Mouse (Mus musculus) embryonic stem cell, embryonic (primary cell): Measurements from ENCODE around the gene Sdc4.

Source experiments
- CTCF ChIA-PET, 4 experiments: fragments of 300-600 bp in 2 of 4; fragments of 350-600 bp in 2 of 4; sonication (Branson Sonifier 250); formaldehyde crosslinking; loops; one replicate each; lab custom pipeline; 2022; ENCODE audit warnings: inconsistent platforms in 2 of 4; lab: Charles Lee
- POLR2A ChIA-PET, 4 experiments: fragments of 300-600 bp in 2 of 4; fragments of 350-600 bp in 2 of 4; sonication (Branson Sonifier 250); formaldehyde crosslinking; loops; one replicate each; lab custom pipeline; 2022; ENCODE audit warnings: antibody characterized with exemption in 4 of 4, inconsistent platforms in 1 of 4; lab: Charles Lee

The Sdc4 gene

DNA sequence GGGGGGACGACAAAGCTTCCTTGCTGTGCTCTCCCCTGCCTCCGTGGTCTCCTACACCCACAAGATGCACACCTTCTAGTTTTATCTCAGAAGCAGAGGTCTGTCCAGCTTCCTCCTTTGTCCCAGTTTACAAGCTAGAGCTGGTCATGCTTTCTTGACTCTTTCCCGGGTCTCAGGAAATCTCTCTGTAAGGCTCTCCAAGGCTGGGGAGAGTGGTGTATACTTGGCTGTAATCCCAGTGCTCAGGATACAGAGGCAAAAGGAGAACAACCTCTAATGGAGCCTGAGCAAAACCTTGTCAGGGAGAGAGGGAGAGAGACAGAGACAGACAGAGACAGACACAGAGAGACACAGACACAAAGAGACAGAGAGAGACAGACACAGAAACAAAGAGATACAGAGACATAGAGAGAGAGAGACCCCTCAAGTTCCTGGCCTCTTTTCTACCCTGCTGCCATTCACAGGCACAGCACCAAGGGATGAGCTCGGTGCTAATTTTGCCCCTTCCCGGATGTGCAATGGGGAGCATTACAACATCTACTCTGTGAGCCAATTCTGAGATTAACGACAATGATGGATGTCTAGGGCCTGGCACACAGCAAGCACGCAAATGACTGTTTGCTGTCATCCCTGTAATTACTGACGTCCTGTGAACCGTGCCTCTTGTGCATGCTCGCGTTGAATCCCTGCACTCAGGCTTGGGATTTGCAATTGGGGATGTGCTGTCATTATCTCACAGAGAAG, 59.9 kb downstream of the Sdc4 start:
- CTCF ChIA-PET: interaction anchor here (0.6 to 2.1 kb wide), 6 partner anchors 9 to 849 kb away, joined by 3 to 6 read pairs (median 3); no protein-coding TSS in a partner anchor
- POLR2A ChIA-PET: interaction anchor here in 1 of 4 experiments (1.2 kb wide), 1 partner anchor 10 kb away, joined by 3 read pairs; no protein-coding TSS in a partner anchor

GRCm38 (mm10) chr2:164382971-164383370, 60.7 kb downstream of the Sdc4 start:
- ChIA-PET CTCF (interaction anchor here in 3 of 4 experiments (0.5 to 2.1 kb wide), 6 partner anchors 10 to 296 kb away, joined by 3 to 8 read pairs (median 3); partner anchors contain the start of gene Matn4 (in 1 of the 3)), POLR2A (interaction anchor here in 1 of 4 experiments (1.2 kb wide), 1 partner anchor 21 kb away, joined by 3 read pairs; no protein-coding TSS in a partner anchor)

DNA sequence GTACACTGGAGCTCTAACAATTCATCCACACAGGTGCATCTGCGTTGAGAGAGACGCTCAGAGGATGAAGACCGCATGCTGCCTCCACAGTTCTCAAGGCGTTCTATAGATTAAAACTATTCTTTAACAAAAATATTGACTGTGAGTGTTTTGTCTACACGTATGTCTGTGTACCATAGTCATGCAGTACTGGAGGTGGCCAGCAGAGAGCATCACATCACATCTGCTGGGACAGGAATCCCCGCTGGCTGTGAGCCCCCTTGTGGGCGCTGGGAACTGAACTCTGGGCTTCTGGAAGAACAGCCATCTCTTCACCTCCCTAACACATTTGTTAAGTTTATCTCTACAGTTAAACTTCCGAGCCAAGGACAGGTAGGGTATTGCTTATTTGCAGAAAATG, 62.0 kb downstream of the Sdc4 start:
- ChIA-PET CTCF (interaction anchor here in 3 of 4 experiments (0.6 to 2.0 kb wide), 7 partner anchors 8 to 1212 kb away, joined by 3 to 17 read pairs (median 4); partner anchors contain the start of genes Slpi (in 2 of the 3) and Matn4 (in 1 of the 3)), POLR2A (interaction anchor here in 1 of 4 experiments (1.2 kb wide), 1 partner anchor 23 kb away, joined by 3 read pairs; no protein-coding TSS in a partner anchor)

DNA sequence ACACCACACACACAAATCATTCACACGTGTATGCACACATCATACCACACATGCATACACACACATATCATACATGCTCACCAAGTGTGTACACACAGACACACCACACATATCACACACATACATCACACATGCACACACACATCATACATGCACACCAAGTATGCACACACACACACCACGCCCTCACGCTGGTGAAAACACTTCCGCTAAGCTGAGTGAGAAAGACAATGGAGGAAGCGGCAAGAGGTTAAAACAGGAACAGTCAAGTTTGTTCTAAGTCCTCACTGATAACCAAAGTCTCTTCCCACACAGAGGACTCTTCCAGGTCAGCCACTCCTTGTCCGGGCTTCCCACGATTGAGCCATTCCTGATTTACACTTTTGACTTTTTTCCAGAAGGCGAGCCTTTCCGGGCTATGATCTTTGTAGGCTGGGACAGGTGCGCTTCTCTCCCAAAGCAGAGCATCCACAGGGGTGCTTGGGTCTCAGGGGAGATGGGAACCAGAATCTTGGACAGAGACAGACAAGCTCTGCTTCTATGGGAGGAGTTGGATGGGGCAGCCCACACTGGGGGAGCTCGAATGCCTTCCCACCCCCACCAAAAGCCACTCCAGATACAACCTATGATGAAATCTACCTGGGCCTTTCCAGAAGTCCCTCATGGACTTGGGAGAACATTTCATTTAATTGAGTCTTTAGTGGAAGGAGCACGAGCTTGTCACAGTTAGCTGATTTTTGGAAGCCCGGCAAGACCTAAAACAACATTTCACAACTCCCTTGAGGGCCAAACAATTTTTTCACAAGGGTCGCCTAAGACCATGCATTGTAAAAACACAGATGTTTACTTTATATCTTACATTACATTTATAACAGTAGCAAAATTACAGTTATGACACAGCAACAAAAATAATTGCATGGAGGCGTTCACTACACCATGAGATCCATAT, 65.9 kb downstream of the Sdc4 start:
- POLR2A ChIA-PET: interaction anchor here in 1 of 4 experiments (0.9 kb wide), 1 partner anchor 12 kb away, joined by 3 read pairs; the partner anchor contains the start of gene Slpi
- CTCF ChIA-PET: interaction anchor here (0.6 to 1.0 kb wide), 4 partner anchors 12 to 75 kb away, joined by 3 to 5 read pairs (median 3); partner anchors contain the start of gene Slpi (in 3 of the 4)
